Mouse (Mus musculus): Measurements from ENCODE around the gene Prkg1.

Prkg1 gene

GRCm38 (mm10) chr19:30826106-30826505, 938.7 kb downstream of the Prkg1 start:
- DNase-seq: no peak

- no peak for DNase-seq
Observed at GRCm38 (mm10) chr19:30815661-30816060, 949.2 kb downstream of the Prkg1 start.

GRCm38 (mm10) chr19:30806265-30806664, 958.6 kb downstream of the Prkg1 start:
- DNase-seq: no peak

- no peak for DNase-seq
Observed at GRCm38 (mm10) chr19:30780803-30781202, 984.0 kb downstream of the Prkg1 start.

- DNase-seq: no peak
Observed at GRCm38 (mm10) chr19:30768316-30768715, 996.5 kb downstream of the Prkg1 start.

GRCm38 (mm10) chr19:30744426-30744825, 1020.4 kb downstream of the Prkg1 start:
- DNase-seq: no peak

- no peak for DNase-seq
Observed at GRCm38 (mm10) chr19:30699130-30699529, 1065.7 kb downstream of the Prkg1 start.

GRCm38 (mm10) chr19:30691258-30691657, 1073.6 kb downstream of the Prkg1 start:
- DNase-seq: no peak

GRCm38 (mm10) chr19:30690691-30691090, 1074.1 kb downstream of the Prkg1 start:
- DNase-seq: no peak

GRCm38 (mm10) chr19:30687942-30688341, 1076.9 kb downstream of the Prkg1 start:
- DNase-seq: no peak

GRCm38 (mm10) chr19:30676308-30676707, 1088.5 kb downstream of the Prkg1 start:
- no peak for DNase-seq

- no peak for DNase-seq
Observed at GRCm38 (mm10) chr19:30664269-30664668, 1100.6 kb downstream of the Prkg1 start.

- DNase-seq: no peak
Observed at GRCm38 (mm10) chr19:30642629-30643170, 1122.1 kb downstream of the Prkg1 start.

- DNase-seq: no peak
Observed at GRCm38 (mm10) chr19:30637471-30637870, 1127.4 kb downstream of the Prkg1 start.

- DNase-seq: no peak
Observed at GRCm38 (mm10) chr19:30631051-30631450, 1133.8 kb downstream of the Prkg1 start.

- no peak for DNase-seq
Observed at GRCm38 (mm10) chr19:30626036-30626435, 1138.8 kb downstream of the Prkg1 start.

GRCm38 (mm10) chr19:30625391-30625790, 1139.4 kb downstream of the Prkg1 start:
- no peak for DNase-seq

GRCm38 (mm10) chr19:30623620-30624019, 1141.2 kb downstream of the Prkg1 start:
- DNase-seq: no peak

GRCm38 (mm10) chr19:30613150-30613865, 1151.5 kb downstream of the Prkg1 start:
- no peak for DNase-seq

GRCm38 (mm10) chr19:30586366-30586765, 1178.5 kb downstream of the Prkg1 start:
- no peak for DNase-seq

GRCm38 (mm10) chr19:30564516-30564915, 1200.3 kb downstream of the Prkg1 start:
- no peak for DNase-seq

- no peak for DNase-seq
Observed at GRCm38 (mm10) chr19:30563876-30564275, 1201.0 kb downstream of the Prkg1 start.

GRCm38 (mm10) chr19:30558024-30558423, 1206.8 kb downstream of the Prkg1 start:
- DNase-seq: no peak

GRCm38 (mm10) chr19:30554467-30554881, 1210.4 kb downstream of the Prkg1 start:
- DNase-seq: no peak

GRCm38 (mm10) chr19:30553740-30554139, 1211.1 kb downstream of the Prkg1 start:
- DNase-seq: no peak

All from cerebellum, adult 11-12 months (tissue).